Mouse (Mus musculus) midbrain, embryonic 10.5 days (tissue): ENCODE data around the gene Pdlim4. TPM values are rescaled to one million over a fixed set of nuclear protein-coding genes. Genes with fewer than 3 reads are reported as not detected.
"Not testable (repeated sequence)": the region's sequence is repeated elsewhere in the genome, so short reads cannot be mapped to it uniquely, and the experiment has no call there.

Source experiments
- DNase-seq: peaks from one replicate; pipeline ENCODE4 v3.0.0-alpha.2; 2017; ENCODE audit warnings: low spot score
- H3K27ac ChIP-seq: fragments of 300-500 bp; sonication (generic); replicated peaks from 2 replicates; pipeline ENCODE4 v1.5.1; 2016; ENCODE audit warnings: mild to moderate bottlenecking
- H3K27me3 ChIP-seq: fragments of 300-500 bp; sonication (generic); 2 replicates; pipeline ENCODE4 v1.6.1; 2016; ENCODE audit warnings: low read depth, mild to moderate bottlenecking; ENCODE audit not compliant: poor library complexity, severe bottlenecking
- H3K36me3 ChIP-seq: fragments of 300-500 bp; sonication (generic); 2 replicates; pipeline ENCODE4 v1.6.1; 2016; ENCODE audit warnings: mild to moderate bottlenecking, moderate library complexity
- H3K4me1 ChIP-seq: fragments of 300-500 bp; sonication (generic); 2 replicates; pipeline ENCODE4 v1.6.1; 2016
- H3K4me3 ChIP-seq: fragments of 300-500 bp; sonication (generic); 2 replicates; pipeline ENCODE4 v1.5.1; 2016; ENCODE audit warnings: mild to moderate bottlenecking, moderate library complexity
- H3K9me3 ChIP-seq: fragments of 300-500 bp; sonication (generic); replicated peaks from 2 replicates; pipeline ENCODE4 v1.6.1; 2016; ENCODE audit warnings: mild to moderate bottlenecking
- WGBS: fragments of 180-500 bp; shearing (Covaris S2); methylation state at CpG from one replicate; pipeline ENCODE4 v1.1.7; 2016; 5-methylcytosine and 5-hydroxymethylcytosine counted together
- polyA plus RNA-seq: library from polyadenylated mRNA; unstranded; fragments of >200 nt; fragmentation: Nextera tagmentation; extraction: Ambion mirVana; gene quantifications from 2 replicates; pipeline ENCODE4 v1.2.1, GENCODE M21; 2016

The Pdlim4 gene
- polyA plus RNA-seq, 1 experiment from 2014 or later: 57.4 TPM

GRCm38 (mm10) chr11:54053090-54053489 is 15.7 kb downstream of the Pdlim4 start:
- no peak overlapping the region for H3K4me3 ChIP-seq

DNA sequence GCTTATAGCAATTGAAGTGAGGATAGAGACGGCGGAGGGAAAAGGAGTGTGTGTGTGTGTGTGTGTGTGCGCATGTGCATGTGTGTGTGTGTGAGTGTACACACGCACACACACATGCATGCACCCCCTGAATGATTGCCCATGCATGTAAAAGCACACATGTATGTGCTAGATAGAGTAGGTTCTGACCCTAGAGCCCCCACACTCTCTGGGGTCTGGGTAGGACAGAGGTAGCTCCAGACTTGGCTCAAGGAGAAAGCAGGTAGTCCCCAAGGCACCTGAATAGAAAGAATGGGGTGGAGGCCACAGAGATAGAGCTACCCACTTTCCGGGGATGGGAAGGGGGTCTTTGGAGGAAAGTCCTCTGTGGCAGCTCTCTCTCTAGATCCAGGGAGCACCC is 16.7 kb downstream of the Pdlim4 start:
- no peak for DNase-seq
- Histone ChIP-seq H3K27ac (no peak overlapping the region), H3K27me3 (no peaks in the 10 kb centered on the region), H3K36me3 (0 out of 2 replicates have a peak, but pooled peaks cover 2% of the 10 kb centered on the region), H3K4me3 (no peak overlapping the region), H3K9me3 (no peaks in the 10 kb centered on the region), H3K4me1 (peaks cover 18% of the 10 kb centered on the region)
- WGBS: 94% methylated on average over 5 of the region's 5 CpGs

More at GRCm38 (mm10) chr11:54053090-54053489, 15.7 kb downstream of the Pdlim4 start:
- WGBS: 94% methylated on average over 7 of the region's 7 CpGs
- Histone ChIP-seq H3K27me3 (no peaks in the 10 kb centered on the region), H3K27ac (no peak overlapping the region), H3K9me3 (no peaks in the 10 kb centered on the region), H3K4me1 (peaks cover 27% of the 10 kb centered on the region), H3K36me3 (0 out of 2 replicates have a peak, but pooled peaks cover 2% of the 10 kb centered on the region)
- no peak for DNase-seq

GRCm38 (mm10) chr11:54051161-54051560 is 17.7 kb downstream of the Pdlim4 start:
- whole genome bisulfite sequencing: 86% methylated on average over 7 of the region's 7 CpGs
- DNase-seq: no peak
- Histone ChIP-seq H3K9me3 (no peaks in the 10 kb centered on the region), H3K4me1 (peaks cover 8% of the 10 kb centered on the region), H3K36me3 (0 out of 2 replicates have a peak, but pooled peaks cover 2% of the 10 kb centered on the region), H3K27me3 (no peaks in the 10 kb centered on the region), H3K27ac (no peak overlapping the region), H3K4me3 (no peak overlapping the region)

GRCm38 (mm10) chr11:54050205-54050604 is 18.6 kb downstream of the Pdlim4 start:
- Histone ChIP-seq H3K36me3 (no peaks in the 10 kb centered on the region), H3K4me3 (no peak overlapping the region), H3K27me3 (no peaks in the 10 kb centered on the region), H3K4me1 (no peaks in the 10 kb centered on the region), H3K27ac (no peak overlapping the region), H3K9me3 (no peaks in the 10 kb centered on the region)
- DNase-seq: no peak
- 79% methylated on average over 2 of the region's 2 CpGs for WGBS

DNA sequence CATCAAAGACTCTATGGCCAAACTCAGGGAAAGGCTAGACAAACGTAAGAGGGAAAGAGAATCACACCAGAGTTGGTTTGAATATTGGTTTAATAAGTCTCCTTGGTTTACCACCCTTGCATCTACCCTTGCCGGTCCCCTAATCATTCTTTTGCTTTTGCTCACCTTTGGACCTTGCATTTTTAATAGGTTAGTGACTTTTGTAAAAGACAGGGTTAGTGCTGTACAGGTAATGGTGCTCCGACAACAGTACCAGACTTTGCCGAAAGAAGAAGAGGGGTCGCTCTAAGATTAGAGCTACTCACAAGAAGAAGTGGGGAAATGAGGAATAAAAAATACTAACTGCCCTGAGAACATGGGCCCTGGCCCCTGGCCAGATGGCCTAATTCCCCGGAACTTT is 28.1 kb downstream of the Pdlim4 start:
- WGBS: 91% methylated on average over 6 of the region's 6 CpGs

DNA sequence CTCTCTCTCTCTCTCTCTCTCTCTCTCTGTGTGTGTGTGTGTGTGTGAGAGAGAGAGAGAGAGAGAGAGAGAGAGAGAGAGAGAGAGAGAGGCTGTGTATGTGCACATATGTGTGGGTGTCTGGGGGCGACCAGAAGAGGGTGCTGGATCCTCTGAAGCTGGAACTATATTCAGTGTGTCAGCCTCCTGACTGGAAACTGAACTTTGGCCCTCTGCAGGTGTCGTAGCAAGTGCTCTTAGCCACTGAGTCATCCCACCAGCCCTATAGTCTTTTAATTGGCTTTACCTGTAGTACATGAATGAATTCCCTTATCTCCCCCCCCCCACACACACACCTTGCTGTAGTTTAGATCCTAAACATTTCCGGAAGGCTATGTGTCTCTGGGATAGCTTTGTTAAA is 35.9 kb downstream of the Pdlim4 start:
- H3K27ac ChIP-seq: not testable (repeated sequence)
- 92% methylated on average over 2 of the region's 3 CpGs for WGBS
- H3K4me1 ChIP-seq: peaks cover 12% of the 10 kb centered on the region

More for the DNA sequence above, 28.1 kb downstream of the Pdlim4 start:
- no peak for DNase-seq
- no peaks in the 10 kb centered on the region for H3K27me3 ChIP-seq
- no peak overlapping the region for H3K27ac ChIP-seq
- no peak overlapping the region for H3K4me3 ChIP-seq
- no peaks in the 10 kb centered on the region for H3K4me1 ChIP-seq
- H3K36me3 ChIP-seq: no peaks in the 10 kb centered on the region
- H3K9me3 ChIP-seq: peaks cover 4% of the 10 kb centered on the region; the same call in 1 of the 2 replicates

GRCm38 (mm10) chr11:54028997-54029396 is 39.8 kb downstream of the Pdlim4 start:
- Histone ChIP-seq H3K27ac (no peak overlapping the region), H3K4me1 (peaks cover 18% of the 10 kb centered on the region), H3K27me3 (peaks cover 58% of the 10 kb centered on the region), H3K4me3 (peak overlapping the region; percentile 69), H3K36me3 (no peaks in the 10 kb centered on the region), H3K9me3 (no peaks in the 10 kb centered on the region)
- WGBS: 75% methylated on average over 4 of the region's 4 CpGs
- DNase-seq: no peak

More for the DNA sequence above, 35.9 kb downstream of the Pdlim4 start:
- not testable (repeated sequence) for H3K9me3 ChIP-seq, DNase-seq, H3K36me3 ChIP-seq, H3K4me3 ChIP-seq
- peaks cover 27% of the 10 kb centered on the region for H3K27me3 ChIP-seq

GRCm38 (mm10) chr11:54028044-54028951 is 40.5 kb downstream of the Pdlim4 start, which contains the start of gene Slc22a4:
Slc22a4 (minus strand) TSS chr11:54028090.
- peak; percentile 79 for DNase-seq
- H3K27ac ChIP-seq: peak within 1 kb of the TSS; percentile 85
- WGBS: 3% methylated on average over 61 of the region's 61 CpGs
- H3K9me3 ChIP-seq: no peaks in the 10 kb centered on the region
- H3K36me3 ChIP-seq: no peaks in the 10 kb centered on the region
- peaks cover 18% of the 10 kb centered on the region for H3K4me1 ChIP-seq
- peak within 1 kb of the TSS; percentile 69 for H3K4me3 ChIP-seq
- peaks cover 58% of the 10 kb centered on the region for H3K27me3 ChIP-seq

DNA sequence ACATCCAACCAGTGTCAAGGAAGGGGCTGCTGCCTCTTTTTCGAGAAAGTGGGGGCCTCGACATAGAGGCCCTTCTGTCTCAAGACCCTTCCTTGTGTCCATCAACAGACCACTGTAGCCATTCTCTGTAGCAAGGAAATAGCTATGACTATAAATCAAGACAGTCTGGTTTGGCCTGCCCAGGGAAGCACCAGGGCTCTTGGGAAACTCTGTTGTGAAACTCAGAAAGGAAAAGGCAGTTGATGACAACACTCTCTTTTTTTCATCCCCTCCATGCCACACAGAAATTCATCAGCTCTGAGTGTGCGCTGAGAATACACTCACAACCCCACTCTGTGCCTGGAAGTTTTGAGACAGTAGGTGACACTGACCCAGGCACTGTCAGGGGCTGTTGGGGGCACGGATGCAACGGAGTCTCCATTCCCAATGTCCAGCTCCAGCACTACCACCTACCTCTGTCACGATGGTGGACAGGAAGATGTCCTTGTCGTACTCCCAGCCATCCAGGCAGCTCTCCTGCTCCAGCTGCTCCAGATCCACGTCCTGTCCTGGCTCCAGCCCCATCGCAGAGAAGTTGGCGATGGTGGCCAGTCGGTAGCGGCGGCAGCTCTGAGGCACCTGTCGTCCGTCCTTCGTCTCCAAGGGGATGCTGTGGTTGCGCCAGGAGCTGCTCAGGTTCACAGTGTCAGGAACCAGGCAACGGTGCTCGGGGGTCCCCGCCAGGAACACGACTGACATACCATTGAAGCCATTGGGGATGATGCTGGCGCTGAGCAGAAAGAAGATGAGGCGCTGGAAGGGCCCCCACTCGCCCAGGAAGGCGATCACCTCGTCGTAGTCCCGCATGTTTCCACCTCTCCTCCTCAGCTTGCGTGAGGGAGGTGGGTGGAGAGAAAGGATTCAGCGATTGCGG is 41.4 kb downstream of the Pdlim4 start:
- H3K27ac ChIP-seq: peak overlapping the region; percentile 85
- no peaks in the 10 kb centered on the region for H3K36me3 ChIP-seq
- DNase-seq: no peak
- H3K4me3 ChIP-seq: peak overlapping the region; percentile 69
- WGBS: 15% methylated on average over 31 of the region's 31 CpGs
- peaks cover 18% of the 10 kb centered on the region for H3K4me1 ChIP-seq
- no peaks in the 10 kb centered on the region for H3K9me3 ChIP-seq
- H3K27me3 ChIP-seq: peaks cover 58% of the 10 kb centered on the region

GRCm38 (mm10) chr11:54026491-54027041 is 42.2 kb downstream of the Pdlim4 start:
- peaks cover 58% of the 10 kb centered on the region for H3K27me3 ChIP-seq
- H3K4me3 ChIP-seq: 0 out of 2 replicates have a peak overlapping the region, but pooled peaks have one; percentile 69
- DNase-seq: no peak
- peaks cover 18% of the 10 kb centered on the region for H3K4me1 ChIP-seq
- WGBS: 71% methylated on average over 1 of the region's 1 CpGs
- no peaks in the 10 kb centered on the region for H3K36me3 ChIP-seq
- H3K27ac ChIP-seq: no peak overlapping the region
- no peaks in the 10 kb centered on the region for H3K9me3 ChIP-seq

- Histone ChIP-seq H3K27me3 (peaks cover 18% of the 10 kb centered on the region), H3K36me3 (no peaks in the 10 kb centered on the region), H3K9me3 (no peaks in the 10 kb centered on the region), H3K27ac (no peak overlapping the region), H3K4me1 (peaks cover 3% of the 10 kb centered on the region; the same call in 1 of the 2 replicates), H3K4me3 (no peak overlapping the region)
- DNase-seq: no peak
- 95% methylated on average over 5 of the region's 5 CpGs for WGBS
Observed at GRCm38 (mm10) chr11:54021396-54022093, 47.3 kb downstream of the Pdlim4 start.
